Mouse (Mus musculus): Measurements from ENCODE around the gene Glcci1. TPM values are rescaled to one million over a fixed set of nuclear protein-coding genes. Genes with fewer than 3 reads are reported as not detected.

The Glcci1 gene
- 8.7 and 10.6 TPM in 2 replicates for polyA plus RNA-seq (2015; fragmentation: Nextera tagmentation; extraction: Ambion mirVana)

GRCm38 (mm10) chr6:8509551-8509950, at the start of gene Glcci1:
Glcci1 (plus strand) TSS chr6:8509600.
- peak within 1 kb of the TSS; percentile 77 for H3K4me2 ChIP-seq
- peak; percentile 89 for ATAC-seq (ENCODE audit: borderline replicate concordance, extremely low read depth, low FRiP score, low TSS enrichment)
- H3K4me3 ChIP-seq = peak within 1 kb of the TSS; percentile 87
- H3K4me1 ChIP-seq = peaks cover 21% of the 10 kb centered on the region
- H3K9me3 ChIP-seq = no peaks in the 10 kb centered on the region
- H3K27me3 ChIP-seq = no peaks in the 10 kb centered on the region
- H3K9ac ChIP-seq = peak within 1 kb of the TSS; percentile 93
- H3K27ac ChIP-seq = peak within 1 kb of the TSS; percentile 99
- 0% methylated on average over 9 of the region's 69 CpGs for WGBS
- H3K36me3 ChIP-seq = no peaks in the 10 kb centered on the region

GRCm38 (mm10) chr6:8462447-8462846, 47.0 kb upstream of the Glcci1 start:
- no peaks in the 10 kb centered on the region for H3K27me3 ChIP-seq
- no peaks in the 10 kb centered on the region for H3K9me3 ChIP-seq
- no peak overlapping the region for H3K9ac ChIP-seq
- WGBS = 78% methylated on average over 2 of the region's 2 CpGs
- no peak overlapping the region for H3K4me3 ChIP-seq
- peaks cover 9% of the 10 kb centered on the region for H3K4me1 ChIP-seq
- no peaks in the 10 kb centered on the region for H3K36me3 ChIP-seq
- ATAC-seq (ENCODE audit: borderline replicate concordance, extremely low read depth, low FRiP score, low TSS enrichment) = no peak
- H3K4me2 ChIP-seq = no peak overlapping the region
- no peak overlapping the region for H3K27ac ChIP-seq

- Histone ChIP-seq H3K36me3 (no peaks in the 10 kb centered on the region), H3K4me1 (peaks cover 24% of the 10 kb centered on the region), H3K9me3 (no peaks in the 10 kb centered on the region), H3K27me3 (no peaks in the 10 kb centered on the region), H3K4me2 (no peak overlapping the region), H3K4me3 (no peak overlapping the region), H3K9ac (no peak overlapping the region), H3K27ac (no peak overlapping the region)
- no peak for ATAC-seq (ENCODE audit: borderline replicate concordance, extremely low read depth, low FRiP score, low TSS enrichment)
- 76% methylated on average over 1 of the region's 1 CpGs for WGBS
These were observed 44.0 kb upstream of the Glcci1 start for GRCm38 (mm10) chr6:8465388-8465787.

- no peaks in the 10 kb centered on the region for H3K9me3 ChIP-seq
- no peak overlapping the region for H3K4me2 ChIP-seq
- H3K27me3 ChIP-seq = no peaks in the 10 kb centered on the region
- no peaks in the 10 kb centered on the region for H3K36me3 ChIP-seq
- no peak overlapping the region for H3K4me3 ChIP-seq
- 51% methylated on average over 5 of the region's 5 CpGs for WGBS
- no peak overlapping the region for H3K9ac ChIP-seq
- H3K4me1 ChIP-seq = peaks cover 27% of the 10 kb centered on the region
- no peak for ATAC-seq (ENCODE audit: borderline replicate concordance, extremely low read depth, low FRiP score, low TSS enrichment)
- peak overlapping the region; percentile 24; the same call in 1 of the 2 replicates for H3K27ac ChIP-seq
These were observed 43.4 kb upstream of the Glcci1 start for GRCm38 (mm10) chr6:8465985-8466384.

GRCm38 (mm10) chr6:8467667-8468337, 41.6 kb upstream of the Glcci1 start:
- no peaks in the 10 kb centered on the region for H3K9me3 ChIP-seq
- ATAC-seq (ENCODE audit: borderline replicate concordance, extremely low read depth, low FRiP score, low TSS enrichment) = no peak
- H3K4me1 ChIP-seq = peaks cover 42% of the 10 kb centered on the region
- H3K4me2 ChIP-seq = no peak overlapping the region
- H3K27ac ChIP-seq = no peak overlapping the region
- H3K36me3 ChIP-seq = no peaks in the 10 kb centered on the region
- H3K9ac ChIP-seq = no peak overlapping the region
- no peaks in the 10 kb centered on the region for H3K27me3 ChIP-seq
- H3K4me3 ChIP-seq = no peak overlapping the region
- 62% methylated on average over 10 of the region's 10 CpGs for WGBS

GRCm38 (mm10) chr6:8469918-8470317, 39.5 kb upstream of the Glcci1 start:
- 50% methylated on average over 3 of the region's 3 CpGs for WGBS
- Histone ChIP-seq H3K4me1 (peaks cover 62% of the 10 kb centered on the region), H3K9ac (no peak overlapping the region), H3K36me3 (no peaks in the 10 kb centered on the region), H3K9me3 (no peaks in the 10 kb centered on the region), H3K4me3 (no peak overlapping the region), H3K27ac (peak overlapping the region; percentile 64), H3K27me3 (no peaks in the 10 kb centered on the region), H3K4me2 (no peak overlapping the region)
- 0 out of 2 replicates have a peak, but pooled peaks have one; percentile 20 for ATAC-seq (ENCODE audit: borderline replicate concordance, extremely low read depth, low FRiP score, low TSS enrichment)

GRCm38 (mm10) chr6:8472125-8472524, 37.3 kb upstream of the Glcci1 start:
- WGBS = 80% methylated on average over 3 of the region's 3 CpGs

GRCm38 (mm10) chr6:8472915-8473314, 36.5 kb upstream of the Glcci1 start:
- Histone ChIP-seq H3K9me3 (no peaks in the 10 kb centered on the region), H3K4me1 (peaks cover 52% of the 10 kb centered on the region), H3K9ac (no peak overlapping the region), H3K27ac (peak overlapping the region; percentile 79), H3K4me2 (no peak overlapping the region; the same call in 1 of the 2 replicates), H3K4me3 (no peak overlapping the region), H3K36me3 (no peaks in the 10 kb centered on the region), H3K27me3 (no peaks in the 10 kb centered on the region)
- peak; percentile 68; the same call in 1 of the 2 replicates for ATAC-seq (ENCODE audit: borderline replicate concordance, extremely low read depth, low FRiP score, low TSS enrichment)
- WGBS = 6% methylated on average over 5 of the region's 5 CpGs

More at GRCm38 (mm10) chr6:8472125-8472524, 37.3 kb upstream of the Glcci1 start:
- no peak for ATAC-seq (ENCODE audit: borderline replicate concordance, extremely low read depth, low FRiP score, low TSS enrichment)
- no peaks in the 10 kb centered on the region for H3K9me3 ChIP-seq
- H3K27ac ChIP-seq = peak overlapping the region; percentile 79; the same call in 1 of the 2 replicates
- no peaks in the 10 kb centered on the region for H3K27me3 ChIP-seq
- H3K4me3 ChIP-seq = no peak overlapping the region
- H3K4me1 ChIP-seq = peaks cover 59% of the 10 kb centered on the region
- no peaks in the 10 kb centered on the region for H3K36me3 ChIP-seq
- H3K9ac ChIP-seq = no peak overlapping the region
- no peak overlapping the region for H3K4me2 ChIP-seq

- peak overlapping the region; percentile 79 for H3K27ac ChIP-seq
- no peaks in the 10 kb centered on the region for H3K9me3 ChIP-seq
- 22% methylated on average over 5 of the region's 5 CpGs for WGBS
- H3K4me2 ChIP-seq = no peak overlapping the region
- peak; percentile 60; the same call in 1 of the 2 replicates for ATAC-seq (ENCODE audit: borderline replicate concordance, extremely low read depth, low FRiP score, low TSS enrichment)
- H3K9ac ChIP-seq = no peak overlapping the region
- no peaks in the 10 kb centered on the region for H3K27me3 ChIP-seq
- H3K36me3 ChIP-seq = no peaks in the 10 kb centered on the region
- H3K4me1 ChIP-seq = peaks cover 52% of the 10 kb centered on the region
- no peak overlapping the region for H3K4me3 ChIP-seq
These were observed 35.9 kb upstream of the Glcci1 start for GRCm38 (mm10) chr6:8473498-8473897.

GRCm38 (mm10) chr6:8474316-8474715, 35.1 kb upstream of the Glcci1 start:
- 59% methylated on average over 3 of the region's 3 CpGs for WGBS
- Histone ChIP-seq H3K27me3 (no peaks in the 10 kb centered on the region), H3K4me3 (no peak overlapping the region), H3K4me1 (peaks cover 57% of the 10 kb centered on the region), H3K4me2 (no peak overlapping the region), H3K36me3 (no peaks in the 10 kb centered on the region), H3K9me3 (no peaks in the 10 kb centered on the region), H3K9ac (no peak overlapping the region), H3K27ac (peak overlapping the region; percentile 79; the same call in 1 of the 2 replicates)
- ATAC-seq (ENCODE audit: borderline replicate concordance, extremely low read depth, low FRiP score, low TSS enrichment) = no peak

- Histone ChIP-seq H3K4me1 (peaks cover 53% of the 10 kb centered on the region), H3K4me2 (no peak overlapping the region), H3K9me3 (no peaks in the 10 kb centered on the region), H3K36me3 (no peaks in the 10 kb centered on the region), H3K27me3 (no peaks in the 10 kb centered on the region), H3K9ac (no peak overlapping the region), H3K4me3 (no peak overlapping the region), H3K27ac (no peak overlapping the region)
- 48% methylated on average over 4 of the region's 4 CpGs for WGBS
- peak; percentile 27; the same call in 1 of the 2 replicates for ATAC-seq (ENCODE audit: borderline replicate concordance, extremely low read depth, low FRiP score, low TSS enrichment)
These were observed 34.6 kb upstream of the Glcci1 start for GRCm38 (mm10) chr6:8474820-8475219.

GRCm38 (mm10) chr6:8479176-8479575, 30.2 kb upstream of the Glcci1 start:
- no peak overlapping the region for H3K4me2 ChIP-seq
- H3K9me3 ChIP-seq = no peaks in the 10 kb centered on the region
- no peak overlapping the region for H3K4me3 ChIP-seq
- ATAC-seq (ENCODE audit: borderline replicate concordance, extremely low read depth, low FRiP score, low TSS enrichment) = 0 out of 2 replicates have a peak, but pooled peaks have one; percentile 27
- WGBS = 22% methylated on average over 1 of the region's 1 CpGs
- H3K9ac ChIP-seq = no peak overlapping the region
- H3K27ac ChIP-seq = no peak overlapping the region
- peaks cover 16% of the 10 kb centered on the region for H3K4me1 ChIP-seq
- no peaks in the 10 kb centered on the region for H3K27me3 ChIP-seq
- H3K36me3 ChIP-seq = no peaks in the 10 kb centered on the region

Data from lung, embryonic 15.5 days (tissue).